Mouse (Mus musculus): ENCODE results near the gene Sco2. TPM values are rescaled to one million over a fixed set of nuclear protein-coding genes. Genes with fewer than 3 reads are reported as not detected.

The Sco2 gene
- polyA plus RNA-seq (2015; fragmentation: Nextera tagmentation; extraction: Ambion mirVana), result 16.7 and 20.2 TPM in 2 replicates

- peaks cover 22% of the 10 kb centered on the region for H3K4me1 ChIP-seq (ENCODE audit: control insufficient read depth, insufficient read depth, low read depth, low read length)
- H3K27ac ChIP-seq (ENCODE audit: low read depth, low read length), result peak within 1 kb of the TSS; percentile 94
- H3K9me3 ChIP-seq (ENCODE audit: control insufficient read depth, low read length), result no peaks in the 10 kb centered on the region
- peaks cover 22% of the 10 kb centered on the region for H3K27me3 ChIP-seq (replicated peaks; ENCODE audit: control insufficient read depth, insufficient read depth, low read length)
- peak within 1 kb of the TSS; percentile 80 for H3K4me3 ChIP-seq (ENCODE audit: low read length)
- ATAC-seq, result peak; percentile 89
- H3K4me2 ChIP-seq (ENCODE audit: low read length), result peak within 1 kb of the TSS; percentile 82
- peaks cover 24% of the 10 kb centered on the region for H3K36me3 ChIP-seq (ENCODE audit: control insufficient read depth, insufficient read depth, low read length)
- 0% methylated on average over 40 of the region's 42 CpGs for WGBS
- peak within 1 kb of the TSS; percentile 88 for H3K9ac ChIP-seq (ENCODE audit: low read depth, low read length)
Measured at GRCm38 (mm10) chr15:89373762-89374248, at the start of gene Sco2. Sco2 (minus strand) TSS chr15:89373846.

- H3K9ac ChIP-seq (ENCODE audit: low read depth, low read length), result no peak overlapping the region
- ATAC-seq, result no peak
- no peaks in the 10 kb centered on the region for H3K9me3 ChIP-seq (ENCODE audit: control insufficient read depth, low read length)
- no peak overlapping the region for H3K4me3 ChIP-seq (ENCODE audit: low read length)
- H3K27ac ChIP-seq (ENCODE audit: low read depth, low read length), result no peak overlapping the region
- no peak overlapping the region for H3K4me2 ChIP-seq (ENCODE audit: low read length)
- no peaks in the 10 kb centered on the region for H3K27me3 ChIP-seq (replicated peaks; ENCODE audit: control insufficient read depth, insufficient read depth, low read length)
- 94% methylated on average over 9 of the region's 9 CpGs for WGBS
- no peaks in the 10 kb centered on the region for H3K4me1 ChIP-seq (ENCODE audit: control insufficient read depth, insufficient read depth, low read depth, low read length)
- peaks cover 15% of the 10 kb centered on the region; the same call in 1 of the 2 replicates for H3K36me3 ChIP-seq (ENCODE audit: control insufficient read depth, insufficient read depth, low read length)
Measured at GRCm38 (mm10) chr15:89421938-89422337, 48.3 kb upstream of the Sco2 start.

- Histone ChIP-seq H3K9me3 (ENCODE audit: control insufficient read depth, low read length) (no peaks in the 10 kb centered on the region), H3K4me1 (ENCODE audit: control insufficient read depth, insufficient read depth, low read depth, low read length) (no peaks in the 10 kb centered on the region), H3K27ac (ENCODE audit: low read depth, low read length) (no peak overlapping the region), H3K27me3 (replicated peaks; ENCODE audit: control insufficient read depth, insufficient read depth, low read length) (no peaks in the 10 kb centered on the region), H3K36me3 (ENCODE audit: control insufficient read depth, insufficient read depth, low read length) (peaks cover 6% of the 10 kb centered on the region; the same call in 1 of the 2 replicates), H3K9ac (ENCODE audit: low read depth, low read length) (no peak overlapping the region), H3K4me3 (ENCODE audit: low read length) (no peak overlapping the region), H3K4me2 (ENCODE audit: low read length) (no peak overlapping the region)
- 88% methylated on average over 8 of the region's 8 CpGs for WGBS
- ATAC-seq, result no peak
Measured at GRCm38 (mm10) chr15:89415282-89415681, 41.6 kb upstream of the Sco2 start.

- H3K4me2 ChIP-seq (ENCODE audit: low read length), result no peak within 1 kb of the TSS
Measured at GRCm38 (mm10) chr15:89410118-89410517, 36.5 kb upstream of the Sco2 start, which contains the start of gene Syce3. Syce3 (minus strand) TSS chr15:89410503.

GRCm38 (mm10) chr15:89406691-89407090 lies 33.0 kb upstream of the Sco2 start:
- Histone ChIP-seq H3K27me3 (replicated peaks; ENCODE audit: control insufficient read depth, insufficient read depth, low read length) (no peaks in the 10 kb centered on the region), H3K9ac (ENCODE audit: low read depth, low read length) (no peak overlapping the region), H3K4me3 (ENCODE audit: low read length) (no peak overlapping the region), H3K27ac (ENCODE audit: low read depth, low read length) (no peak overlapping the region), H3K9me3 (ENCODE audit: control insufficient read depth, low read length) (peaks cover 8% of the 10 kb centered on the region), H3K4me2 (ENCODE audit: low read length) (no peak overlapping the region), H3K4me1 (ENCODE audit: control insufficient read depth, insufficient read depth, low read depth, low read length) (no peaks in the 10 kb centered on the region), H3K36me3 (ENCODE audit: control insufficient read depth, insufficient read depth, low read length) (no peaks in the 10 kb centered on the region)
- no peak for ATAC-seq

More at GRCm38 (mm10) chr15:89410118-89410517, 36.5 kb upstream of the Sco2 start, which contains the start of gene Syce3:
- WGBS, result 85% methylated on average over 12 of the region's 24 CpGs
- no peak for ATAC-seq
- H3K4me3 ChIP-seq (ENCODE audit: low read length), result no peak within 1 kb of the TSS
- H3K9ac ChIP-seq (ENCODE audit: low read depth, low read length), result no peak within 1 kb of the TSS
- no peaks in the 10 kb centered on the region for H3K27me3 ChIP-seq (replicated peaks; ENCODE audit: control insufficient read depth, insufficient read depth, low read length)
- no peaks in the 10 kb centered on the region for H3K36me3 ChIP-seq (ENCODE audit: control insufficient read depth, insufficient read depth, low read length)
- no peaks in the 10 kb centered on the region for H3K4me1 ChIP-seq (ENCODE audit: control insufficient read depth, insufficient read depth, low read depth, low read length)
- H3K27ac ChIP-seq (ENCODE audit: low read depth, low read length), result no peak within 1 kb of the TSS
- peaks cover 8% of the 10 kb centered on the region for H3K9me3 ChIP-seq (ENCODE audit: control insufficient read depth, low read length)

GRCm38 (mm10) chr15:89404831-89405623 lies 31.4 kb upstream of the Sco2 start:
- ATAC-seq, result no peak

GRCm38 (mm10) chr15:89402471-89402870 lies 28.8 kb upstream of the Sco2 start:
- no peak for ATAC-seq
- Histone ChIP-seq H3K4me3 (ENCODE audit: low read length) (no peak overlapping the region), H3K9me3 (ENCODE audit: control insufficient read depth, low read length) (peaks cover 3% of the 10 kb centered on the region; the same call in 1 of the 2 replicates), H3K27me3 (replicated peaks; ENCODE audit: control insufficient read depth, insufficient read depth, low read length) (no peaks in the 10 kb centered on the region), H3K4me1 (ENCODE audit: control insufficient read depth, insufficient read depth, low read depth, low read length) (no peaks in the 10 kb centered on the region), H3K27ac (ENCODE audit: low read depth, low read length) (no peak overlapping the region), H3K4me2 (ENCODE audit: low read length) (no peak overlapping the region), H3K36me3 (ENCODE audit: control insufficient read depth, insufficient read depth, low read length) (no peaks in the 10 kb centered on the region), H3K9ac (ENCODE audit: low read depth, low read length) (no peak overlapping the region)
- WGBS, result 89% methylated on average over 1 of the region's 1 CpGs

More at GRCm38 (mm10) chr15:89404831-89405623, 31.4 kb upstream of the Sco2 start:
- Histone ChIP-seq H3K9me3 (ENCODE audit: control insufficient read depth, low read length) (peaks cover 8% of the 10 kb centered on the region), H3K36me3 (ENCODE audit: control insufficient read depth, insufficient read depth, low read length) (no peaks in the 10 kb centered on the region), H3K27ac (ENCODE audit: low read depth, low read length) (no peak overlapping the region), H3K27me3 (replicated peaks; ENCODE audit: control insufficient read depth, insufficient read depth, low read length) (no peaks in the 10 kb centered on the region), H3K9ac (ENCODE audit: low read depth, low read length) (no peak overlapping the region), H3K4me3 (ENCODE audit: low read length) (no peak overlapping the region), H3K4me1 (ENCODE audit: control insufficient read depth, insufficient read depth, low read depth, low read length) (no peaks in the 10 kb centered on the region), H3K4me2 (ENCODE audit: low read length) (no peak overlapping the region)
- whole genome bisulfite sequencing, result 84% methylated on average over 10 of the region's 10 CpGs

- no peak for ATAC-seq
- Histone ChIP-seq H3K9ac (ENCODE audit: low read depth, low read length) (no peak overlapping the region), H3K4me2 (ENCODE audit: low read length) (no peak overlapping the region), H3K4me1 (ENCODE audit: control insufficient read depth, insufficient read depth, low read depth, low read length) (no peaks in the 10 kb centered on the region), H3K4me3 (ENCODE audit: low read length) (no peak overlapping the region), H3K9me3 (ENCODE audit: control insufficient read depth, low read length) (no peaks in the 10 kb centered on the region), H3K27me3 (replicated peaks; ENCODE audit: control insufficient read depth, insufficient read depth, low read length) (no peaks in the 10 kb centered on the region), H3K27ac (ENCODE audit: low read depth, low read length) (no peak overlapping the region), H3K36me3 (ENCODE audit: control insufficient read depth, insufficient read depth, low read length) (no peaks in the 10 kb centered on the region)
- 76% methylated on average over 1 of the region's 1 CpGs for WGBS
Measured at GRCm38 (mm10) chr15:89399716-89400115, 26.1 kb upstream of the Sco2 start.

- Histone ChIP-seq H3K27me3 (replicated peaks; ENCODE audit: control insufficient read depth, insufficient read depth, low read length) (no peaks in the 10 kb centered on the region), H3K36me3 (ENCODE audit: control insufficient read depth, insufficient read depth, low read length) (no peaks in the 10 kb centered on the region), H3K27ac (ENCODE audit: low read depth, low read length) (no peak overlapping the region), H3K4me3 (ENCODE audit: low read length) (no peak overlapping the region), H3K4me2 (ENCODE audit: low read length) (no peak overlapping the region), H3K9ac (ENCODE audit: low read depth, low read length) (no peak overlapping the region), H3K4me1 (ENCODE audit: control insufficient read depth, insufficient read depth, low read depth, low read length) (no peaks in the 10 kb centered on the region), H3K9me3 (ENCODE audit: control insufficient read depth, low read length) (no peaks in the 10 kb centered on the region)
- ATAC-seq, result no peak
- WGBS, result 82% methylated on average over 2 of the region's 2 CpGs
Measured at GRCm38 (mm10) chr15:89398146-89398545, 24.5 kb upstream of the Sco2 start.
